Mouse (Mus musculus): Measurements from ENCODE around the gene Nlgn1. TPM values are rescaled to one million over a fixed set of nuclear protein-coding genes. Genes with fewer than 3 reads are reported as not detected.
"Not testable (repeated sequence)": the region's sequence is repeated elsewhere in the genome, so short reads cannot be mapped to it uniquely, and the experiment has no call there.

Gene Nlgn1
- polyA plus RNA-seq, 1 experiment from 2014 or later = 24.7 TPM

- H3K27ac ChIP-seq (replicated peaks) = no peak overlapping the region
- H3K27me3 ChIP-seq = no peaks in the 10 kb centered on the region
- no peaks in the 10 kb centered on the region for H3K36me3 ChIP-seq
- no peaks in the 10 kb centered on the region for H3K9me3 ChIP-seq
- H3K4me2 ChIP-seq = no peak overlapping the region
- WGBS = 77% methylated on average over 3 of the region's 3 CpGs
- ATAC-seq (ENCODE audit: low FRiP score, low read depth) = 0 out of 2 replicates have a peak, but pooled peaks have one; percentile 27
- no peaks in the 10 kb centered on the region for H3K4me1 ChIP-seq (replicated peaks)
- no peak overlapping the region for H3K4me3 ChIP-seq
- no peak overlapping the region for H3K9ac ChIP-seq
Observed at GRCm38 (mm10) chr3:25660285-25660684, 672.0 kb downstream of the Nlgn1 start.

- WGBS = 79% methylated on average over 14 of the region's 14 CpGs
Observed at GRCm38 (mm10) chr3:25658006-25658405, 674.3 kb downstream of the Nlgn1 start.

GRCm38 (mm10) chr3:25657074-25657473 is 675.2 kb downstream of the Nlgn1 start:
- no peaks in the 10 kb centered on the region for H3K4me1 ChIP-seq (replicated peaks)
- no peaks in the 10 kb centered on the region for H3K27me3 ChIP-seq
- no peak overlapping the region for H3K9ac ChIP-seq
- H3K36me3 ChIP-seq = no peaks in the 10 kb centered on the region
- WGBS = 81% methylated on average over 11 of the region's 11 CpGs
- H3K27ac ChIP-seq (replicated peaks) = no peak overlapping the region
- H3K4me2 ChIP-seq = no peak overlapping the region
- ATAC-seq (ENCODE audit: low FRiP score, low read depth) = peak; percentile 63; the same call in 1 of the 2 replicates
- no peak overlapping the region for H3K4me3 ChIP-seq
- H3K9me3 ChIP-seq = no peaks in the 10 kb centered on the region

More at GRCm38 (mm10) chr3:25658006-25658405, 674.3 kb downstream of the Nlgn1 start:
- no peak overlapping the region for H3K27ac ChIP-seq (replicated peaks)
- H3K4me1 ChIP-seq (replicated peaks) = no peaks in the 10 kb centered on the region
- no peak overlapping the region for H3K9ac ChIP-seq
- H3K4me2 ChIP-seq = no peak overlapping the region
- no peaks in the 10 kb centered on the region for H3K9me3 ChIP-seq
- H3K36me3 ChIP-seq = no peaks in the 10 kb centered on the region
- H3K4me3 ChIP-seq = no peak overlapping the region
- H3K27me3 ChIP-seq = no peaks in the 10 kb centered on the region
- no peak for ATAC-seq (ENCODE audit: low FRiP score, low read depth)

GRCm38 (mm10) chr3:25653010-25653409 is 679.2 kb downstream of the Nlgn1 start:
- Histone ChIP-seq H3K27me3 (no peaks in the 10 kb centered on the region), H3K4me1 (replicated peaks) (no peaks in the 10 kb centered on the region), H3K9me3 (no peaks in the 10 kb centered on the region), H3K36me3 (no peaks in the 10 kb centered on the region), H3K27ac (replicated peaks) (no peak overlapping the region), H3K9ac (no peak overlapping the region), H3K4me2 (no peak overlapping the region), H3K4me3 (no peak overlapping the region)
- 68% methylated on average over 4 of the region's 4 CpGs for WGBS
- ATAC-seq (ENCODE audit: low FRiP score, low read depth) = no peak

- 45% methylated on average over 4 of the region's 4 CpGs for WGBS
- no peak overlapping the region for H3K27ac ChIP-seq (replicated peaks)
- H3K4me3 ChIP-seq = no peak overlapping the region
- no peaks in the 10 kb centered on the region for H3K27me3 ChIP-seq
- H3K4me1 ChIP-seq (replicated peaks) = no peaks in the 10 kb centered on the region
- no peaks in the 10 kb centered on the region for H3K9me3 ChIP-seq
- no peak overlapping the region for H3K9ac ChIP-seq
- H3K4me2 ChIP-seq = no peak overlapping the region
- no peak for ATAC-seq (ENCODE audit: low FRiP score, low read depth)
- no peaks in the 10 kb centered on the region for H3K36me3 ChIP-seq
Observed at GRCm38 (mm10) chr3:25645895-25646691, 686.2 kb downstream of the Nlgn1 start.

GRCm38 (mm10) chr3:25629198-25629597 is 703.1 kb downstream of the Nlgn1 start:
- Histone ChIP-seq H3K9ac (no peak overlapping the region), H3K4me2 (no peak overlapping the region), H3K27me3 (no peaks in the 10 kb centered on the region), H3K27ac (replicated peaks) (no peak overlapping the region), H3K4me1 (replicated peaks) (no peaks in the 10 kb centered on the region), H3K9me3 (no peaks in the 10 kb centered on the region), H3K4me3 (no peak overlapping the region), H3K36me3 (no peaks in the 10 kb centered on the region)
- no peak for ATAC-seq (ENCODE audit: low FRiP score, low read depth)
- 83% methylated on average over 2 of the region's 2 CpGs for WGBS

- Histone ChIP-seq H3K27ac (replicated peaks) (no peak overlapping the region), H3K9ac (no peak overlapping the region), H3K27me3 (no peaks in the 10 kb centered on the region), H3K4me2 (no peak overlapping the region), H3K4me1 (replicated peaks) (no peaks in the 10 kb centered on the region), H3K9me3 (no peaks in the 10 kb centered on the region), H3K36me3 (no peaks in the 10 kb centered on the region), H3K4me3 (no peak overlapping the region)
- 25% methylated on average over 1 of the region's 1 CpGs for WGBS
- no peak for ATAC-seq (ENCODE audit: low FRiP score, low read depth)
Observed at GRCm38 (mm10) chr3:25606597-25606996, 725.7 kb downstream of the Nlgn1 start.

GRCm38 (mm10) chr3:25597513-25597912 is 734.7 kb downstream of the Nlgn1 start:
- no peak overlapping the region for H3K4me2 ChIP-seq
- no peaks in the 10 kb centered on the region for H3K9me3 ChIP-seq
- no peak overlapping the region for H3K27ac ChIP-seq (replicated peaks)
- H3K36me3 ChIP-seq = no peaks in the 10 kb centered on the region
- no peak overlapping the region for H3K9ac ChIP-seq
- no peaks in the 10 kb centered on the region for H3K27me3 ChIP-seq
- no peaks in the 10 kb centered on the region for H3K4me1 ChIP-seq (replicated peaks)
- H3K4me3 ChIP-seq = no peak overlapping the region
- no peak for ATAC-seq (ENCODE audit: low FRiP score, low read depth)
- 49% methylated on average over 5 of the region's 5 CpGs for WGBS

GRCm38 (mm10) chr3:25575526-25575925 is 756.7 kb downstream of the Nlgn1 start:
- H3K9me3 ChIP-seq = no peaks in the 10 kb centered on the region
- no peak for ATAC-seq (ENCODE audit: low FRiP score, low read depth)
- H3K4me2 ChIP-seq = no peak overlapping the region

GRCm38 (mm10) chr3:25574840-25575239 is 757.4 kb downstream of the Nlgn1 start:
- H3K4me1 ChIP-seq (replicated peaks) = no peaks in the 10 kb centered on the region
- H3K36me3 ChIP-seq = no peaks in the 10 kb centered on the region
- H3K9ac ChIP-seq = no peak overlapping the region
- 85% methylated on average over 3 of the region's 3 CpGs for WGBS
- H3K4me2 ChIP-seq = no peak overlapping the region
- H3K27me3 ChIP-seq = no peaks in the 10 kb centered on the region
- no peak overlapping the region for H3K4me3 ChIP-seq
- no peaks in the 10 kb centered on the region for H3K9me3 ChIP-seq
- no peak for ATAC-seq (ENCODE audit: low FRiP score, low read depth)
- H3K27ac ChIP-seq (replicated peaks) = no peak overlapping the region

More at GRCm38 (mm10) chr3:25575526-25575925, 756.7 kb downstream of the Nlgn1 start:
- Histone ChIP-seq H3K27me3 (no peaks in the 10 kb centered on the region), H3K4me1 (replicated peaks) (no peaks in the 10 kb centered on the region), H3K4me3 (no peak overlapping the region), H3K27ac (replicated peaks) (no peak overlapping the region), H3K9ac (no peak overlapping the region), H3K36me3 (no peaks in the 10 kb centered on the region)
- 34% methylated on average over 5 of the region's 5 CpGs for WGBS

- not testable (repeated sequence) for H3K36me3 ChIP-seq; ATAC-seq (ENCODE audit: low FRiP score, low read depth); H3K9me3 ChIP-seq; H3K9ac ChIP-seq; H3K27ac ChIP-seq (replicated peaks); H3K4me3 ChIP-seq; H3K27me3 ChIP-seq; H3K4me2 ChIP-seq; H3K4me1 ChIP-seq (replicated peaks)
- WGBS = 88% methylated on average over 1 of the region's 1 CpGs
Observed at GRCm38 (mm10) chr3:25558513-25558912, 773.7 kb downstream of the Nlgn1 start.

GRCm38 (mm10) chr3:25549097-25549496 is 783.2 kb downstream of the Nlgn1 start:
- H3K27me3 ChIP-seq; H3K27ac ChIP-seq (replicated peaks); H3K4me2 ChIP-seq; H3K4me1 ChIP-seq (replicated peaks); H3K9ac ChIP-seq; H3K9me3 ChIP-seq; H3K36me3 ChIP-seq; H3K4me3 ChIP-seq; ATAC-seq (ENCODE audit: low FRiP score, low read depth): not testable (repeated sequence)
- 75% methylated on average over 5 of the region's 7 CpGs for WGBS

GRCm38 (mm10) chr3:25524236-25524635 is 808.0 kb downstream of the Nlgn1 start:
- not testable (repeated sequence) for H3K27ac ChIP-seq (replicated peaks); ATAC-seq (ENCODE audit: low FRiP score, low read depth); H3K4me3 ChIP-seq; H3K36me3 ChIP-seq; H3K9me3 ChIP-seq; H3K4me1 ChIP-seq (replicated peaks); H3K9ac ChIP-seq; H3K4me2 ChIP-seq; H3K27me3 ChIP-seq
- WGBS = 71% methylated on average over 2 of the region's 3 CpGs
